Mouse (Mus musculus) left cerebral cortex, postnatal 4 days (tissue): ENCODE measurements at regions not wholly inside any gene's neighbourhood (a gene's known extent, or its start where the extent isn't known, plus 50 kb on each side); places are given as distances from the start of the nearest gene placed in this dataset.
A peak's percentile ranks its signal among the peaks of the same experiment; 100 is the strongest.

Source experiments
- DNase-seq: peaks from one replicate; pipeline ENCODE4 v3.0.0-alpha.2; 2022
- intact Hi-C: fragments of 180-260 bp; cut with DNase I; formaldehyde crosslinking; loops from one replicate; pipeline ENCODE4 v1.15.1; 2025

GRCm38 (mm10) chr2:8628007-8628406 is 1118.6 kb upstream of the Celf2 start:
- intact Hi-C loops, result no loop called here
- no peak for DNase-seq

- intact Hi-C loops, result no loop called here
- no peak for DNase-seq
Observed at GRCm38 (mm10) chr2:8628485-8629208, 1119.3 kb upstream of the Celf2 start.

GRCm38 (mm10) chr2:8638082-8638481 is 1128.7 kb upstream of the Celf2 start:
- DNase-seq, result no peak
- intact Hi-C loops, result loop anchor here (10.0 kb wide), 1 partner anchor 253 kb away; no protein-coding TSS in a partner anchor

GRCm38 (mm10) chr2:8639282-8639681 is 1129.9 kb upstream of the Celf2 start:
- intact Hi-C loops, result loop anchor here (10.0 kb wide), 1 partner anchor 254 kb away; no protein-coding TSS in a partner anchor
- DNase-seq, result no peak

DNA sequence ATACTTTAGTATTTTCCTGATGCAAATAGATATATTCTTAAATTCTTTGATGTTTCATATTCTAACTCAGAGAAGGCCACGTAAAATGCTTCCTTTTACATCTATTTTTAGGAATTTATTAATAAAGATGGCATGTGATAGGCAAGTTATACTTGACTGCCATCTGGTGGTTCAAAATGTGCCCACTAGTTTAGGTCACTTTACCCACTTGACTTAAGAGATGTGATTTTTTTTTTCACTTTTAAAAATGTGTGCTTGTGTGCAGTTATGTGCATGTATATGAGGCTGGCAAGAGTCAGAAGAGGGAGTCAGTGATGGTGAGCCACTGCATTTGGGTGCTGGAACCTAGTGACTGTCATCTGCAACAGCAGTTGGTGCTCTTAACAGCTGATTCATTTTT is 1136.1 kb upstream of the Celf2 start:
- DNase-seq, result peak; percentile 9
- intact Hi-C loops, result no loop called here

DNA sequence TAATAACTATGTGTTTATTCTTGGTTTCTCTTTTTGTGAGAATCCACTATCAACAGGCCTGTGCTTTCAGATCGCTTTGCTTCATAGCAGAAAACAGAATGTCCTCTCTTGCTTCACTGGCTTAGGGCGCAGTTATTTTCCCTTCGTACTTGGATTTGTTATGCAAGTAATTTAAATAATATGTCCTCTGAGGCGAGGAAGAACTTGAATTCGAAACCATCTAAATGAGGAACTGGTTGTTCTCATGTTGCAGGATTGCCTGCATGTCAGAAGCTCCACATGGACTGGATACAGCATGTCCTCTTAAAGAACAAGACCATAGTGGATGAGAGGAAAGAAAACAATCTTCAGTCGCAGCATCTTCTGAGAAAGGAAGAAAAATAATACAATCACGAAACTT is 1151.2 kb upstream of the Celf2 start:
- intact Hi-C loops, result no loop called here
- DNase-seq, result no peak

DNA sequence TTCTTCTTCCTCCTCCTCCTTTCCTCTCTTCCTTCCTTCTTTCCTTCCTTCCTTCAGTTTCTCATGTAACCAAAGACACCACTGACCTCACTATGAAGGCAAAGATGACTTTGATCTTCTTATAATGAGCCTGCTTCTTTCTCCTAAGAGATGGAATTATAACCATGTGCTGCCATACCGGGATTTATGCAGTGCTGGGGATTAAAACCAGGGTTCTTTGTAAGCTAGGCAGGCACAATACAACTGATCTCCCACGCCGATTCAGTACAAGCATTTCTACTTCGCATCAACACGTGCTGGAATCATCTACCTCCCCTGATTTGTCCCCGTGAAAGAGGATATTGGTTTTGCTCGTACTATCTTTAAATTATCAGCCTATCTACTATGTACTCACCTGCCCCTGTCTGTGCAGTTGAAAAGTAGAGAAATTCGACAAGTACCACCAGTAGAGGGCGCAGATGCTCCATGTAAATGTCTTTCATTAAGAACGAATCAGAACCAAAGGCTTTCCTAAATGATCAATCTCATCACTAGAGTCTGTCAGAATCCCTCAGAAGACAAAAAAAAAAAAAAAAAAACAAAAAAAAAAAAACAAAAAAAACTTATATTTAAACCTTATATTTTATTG is 1164.5 kb upstream of the Celf2 start:
- intact Hi-C loops, result loop anchor here (10.0 kb wide), 1 partner anchor 1611 kb away; no protein-coding TSS in a partner anchor
- peak; percentile 71 for DNase-seq

GRCm38 (mm10) chr2:8675537-8675936 is 1166.2 kb upstream of the Celf2 start:
- intact Hi-C loops, result loop anchor here (5.0 to 10.0 kb wide), 3 partner anchors 1207 to 1609 kb away; partner anchors contain the start of gene 4930412O13Rik
- DNase-seq, result no peak

DNA sequence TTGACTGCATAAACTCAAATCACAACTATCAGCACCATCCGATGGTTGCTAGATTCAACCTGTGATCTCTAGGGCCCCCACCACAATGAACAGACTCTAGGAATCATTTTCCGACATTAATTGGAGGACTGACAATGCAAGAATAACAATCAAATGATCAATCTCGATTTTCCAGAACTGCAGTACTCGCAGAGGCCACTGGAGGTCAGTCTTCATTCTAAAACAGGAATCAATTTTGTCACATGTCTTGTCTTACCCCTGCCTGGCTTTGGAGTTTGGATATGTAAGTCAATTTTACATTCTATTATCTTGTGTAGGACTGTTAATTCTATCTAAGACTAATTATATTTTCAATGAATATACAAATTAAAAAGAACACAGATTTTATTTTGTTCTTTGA is 1167.2 kb upstream of the Celf2 start:
- DNase-seq, result peak; percentile 5
- intact Hi-C loops, result loop anchor here (5.0 to 10.0 kb wide), 3 partner anchors 1206 to 1608 kb away; partner anchors contain the start of gene 4930412O13Rik

- DNase-seq, result no peak
- intact Hi-C loops, result no loop called here
Observed at GRCm38 (mm10) chr2:8690846-8691643, 1181.7 kb upstream of the Celf2 start.

- intact Hi-C loops, result no loop called here
Observed at GRCm38 (mm10) chr2:8729306-8729705, 1151.7 kb upstream of the 4930412O13Rik start.

DNA sequence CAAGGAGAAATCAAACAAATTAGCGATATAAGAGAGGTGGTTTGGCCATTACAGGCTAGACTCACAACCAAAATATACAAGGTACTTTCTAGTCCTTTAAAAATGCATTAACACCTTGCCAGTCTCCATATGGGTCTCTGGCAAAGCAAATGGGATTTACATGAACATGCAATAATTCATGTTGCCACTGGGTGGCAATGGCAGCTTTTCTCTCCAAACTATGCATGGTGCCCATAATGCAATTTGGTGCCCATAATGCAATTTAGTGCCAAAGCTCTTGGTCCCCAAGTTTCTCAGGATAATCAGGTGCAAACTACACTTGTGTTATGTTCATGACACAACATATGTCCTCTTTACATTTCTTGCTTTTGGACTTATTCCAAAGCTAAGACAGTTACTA is 1126.9 kb upstream of the 4930412O13Rik start:
- intact Hi-C loops, result loop anchor here (10.0 kb wide), 2 partner anchors 1131 to 1251 kb away; partner anchors contain the start of genes 4930412O13Rik and 9230102O04Rik
- peak; percentile 27 for DNase-seq

More at GRCm38 (mm10) chr2:8729306-8729705, 1151.7 kb upstream of the 4930412O13Rik start:
- DNase-seq, result no peak

DNA sequence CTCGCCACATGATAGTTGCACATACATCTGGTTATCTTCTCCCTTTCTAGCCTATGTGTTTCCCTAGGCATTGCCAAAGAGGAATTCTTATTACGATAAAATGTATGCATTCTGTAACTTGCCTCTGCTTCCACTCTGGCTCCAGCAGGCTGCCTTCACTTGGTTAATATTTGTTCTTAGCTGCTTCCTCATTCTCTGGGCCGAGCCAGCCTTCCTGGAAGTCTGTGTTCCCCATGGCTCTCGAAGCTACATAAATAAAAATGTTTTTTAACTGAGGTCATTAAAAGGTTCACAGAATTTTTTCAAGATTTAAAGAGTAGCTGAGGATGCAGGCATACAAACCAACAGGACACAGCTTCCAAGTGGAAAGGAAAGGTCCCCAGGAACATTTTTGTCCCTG is 1124.5 kb upstream of the 4930412O13Rik start:
- intact Hi-C loops, result loop anchor here (10.0 kb wide), 2 partner anchors 1128 to 1248 kb away; partner anchors contain the start of genes 4930412O13Rik and 9230102O04Rik
- no peak for DNase-seq

DNA sequence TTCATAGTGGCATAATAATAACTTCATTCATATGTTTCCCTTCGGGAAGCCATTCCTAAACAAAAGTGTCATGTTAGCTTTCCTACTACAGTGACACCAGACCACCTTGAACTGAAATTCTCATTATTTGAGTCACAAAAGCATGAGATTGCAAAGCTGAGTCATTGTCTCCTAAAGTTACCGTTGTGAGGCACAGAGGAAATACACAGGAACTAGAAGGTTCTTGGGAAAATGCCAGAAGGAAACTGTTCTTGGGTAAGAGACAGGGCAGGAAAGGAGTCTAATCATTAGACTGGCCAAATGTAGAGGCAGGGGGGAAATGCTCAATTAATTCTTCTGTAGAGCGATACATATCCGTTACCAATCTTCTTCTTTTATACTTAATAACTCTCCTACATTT is 1110.4 kb upstream of the 4930412O13Rik start:
- no peak for DNase-seq
- intact Hi-C loops, result no loop called here

DNA sequence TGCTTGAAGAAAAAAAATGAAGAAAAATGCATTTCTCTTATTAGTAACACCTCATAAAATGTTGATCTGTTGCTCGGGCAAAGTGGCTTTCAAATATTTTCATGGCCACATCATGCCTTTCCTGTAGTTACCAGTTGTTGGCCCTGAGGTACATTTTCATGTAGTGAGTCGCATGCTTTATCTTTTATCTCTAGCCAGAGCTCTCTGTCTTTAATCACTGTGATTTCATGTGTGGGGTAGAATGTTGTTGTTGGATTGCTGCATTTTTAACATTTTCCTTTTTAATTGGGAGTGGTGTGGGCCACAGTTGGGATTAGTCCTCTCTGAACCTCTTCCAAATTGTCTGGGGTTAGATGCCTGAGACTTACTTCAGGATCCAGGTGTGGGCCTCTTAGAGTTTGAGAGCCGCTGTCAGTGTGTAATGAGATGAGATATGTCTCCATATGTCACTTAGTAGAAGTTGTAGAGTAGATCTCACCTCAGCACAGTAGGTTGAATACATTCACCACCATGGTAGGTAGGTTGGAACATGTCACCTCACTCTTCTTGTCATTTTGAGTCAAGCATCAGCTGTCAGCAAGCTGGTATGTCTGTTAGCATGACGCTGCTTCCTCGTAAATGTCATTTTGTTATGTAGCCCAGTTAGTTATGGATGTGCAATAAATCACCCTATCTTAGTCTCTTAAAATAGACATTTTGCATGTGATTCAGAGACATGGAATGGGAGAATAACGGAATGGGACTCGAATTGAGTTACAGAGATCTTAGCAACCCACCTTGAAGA is 1099.7 kb upstream of the 4930412O13Rik start:
- intact Hi-C loops, result no loop called here
- DNase-seq, result no peak

GRCm38 (mm10) chr2:8782225-8782624 is 1098.8 kb upstream of the 4930412O13Rik start:
- DNase-seq, result no peak
- intact Hi-C loops, result no loop called here

GRCm38 (mm10) chr2:8802061-8802460 is 1079.0 kb upstream of the 4930412O13Rik start:
- no peak for DNase-seq
- intact Hi-C loops, result no loop called here

DNA sequence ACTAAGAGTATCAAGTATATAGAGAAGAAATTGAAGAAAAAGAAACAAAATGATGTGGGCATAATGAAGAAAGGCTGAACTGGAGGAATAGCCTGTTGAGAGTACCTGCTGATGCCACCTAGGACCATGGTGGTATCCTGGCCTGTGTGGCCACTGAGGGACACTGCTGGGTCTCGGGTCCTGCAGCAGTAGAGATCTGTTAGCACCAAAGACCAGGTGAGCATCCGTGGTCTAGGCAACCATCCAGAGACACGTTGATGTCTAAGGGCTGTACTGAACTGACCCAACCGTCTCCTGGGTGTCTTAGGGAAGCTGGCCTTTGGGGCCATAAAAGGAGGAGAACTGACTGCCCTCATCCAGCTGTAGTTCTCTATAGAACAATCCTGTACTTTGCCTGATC is 1071.4 kb upstream of the 4930412O13Rik start:
- no peak for DNase-seq
- intact Hi-C loops, result no loop called here

DNA sequence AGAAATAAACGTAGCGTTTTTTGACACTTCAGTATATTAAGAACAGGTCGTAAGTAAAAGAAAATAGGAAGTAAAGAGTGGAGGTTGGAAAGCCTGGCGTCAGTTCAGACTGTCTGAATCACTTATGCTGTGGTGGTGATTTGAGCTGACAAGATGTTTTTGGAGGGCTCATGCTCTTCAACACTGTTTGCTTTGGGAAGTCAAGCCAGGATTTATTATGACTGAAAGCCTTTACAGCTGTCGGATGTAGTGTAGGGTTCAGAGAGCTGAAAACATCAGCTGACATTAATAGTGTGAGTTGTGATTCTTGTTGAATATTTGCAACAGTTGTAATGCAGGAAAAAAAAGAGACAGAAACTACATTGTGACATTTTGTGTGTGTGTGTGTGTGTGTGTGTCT is 1062.9 kb upstream of the 4930412O13Rik start:
- DNase-seq, result no peak
- intact Hi-C loops, result no loop called here

GRCm38 (mm10) chr2:8825406-8825805 is 1055.6 kb upstream of the 4930412O13Rik start:
- intact Hi-C loops, result no loop called here
- no peak for DNase-seq
